Mouse (Mus musculus): Measurements from ENCODE around the gene Ypel1. TPM values are rescaled to one million over a fixed set of nuclear protein-coding genes. Genes with fewer than 3 reads are reported as not detected.

The Ypel1 gene
- total RNA-seq, 2 experiments from 2014 or later: 0.43 to 1.5 TPM

- no peak for TF ChIP-seq CTCF (IDR thresholded peaks at IDR 0.05)
- intact Hi-C loops (cut with DNase I): no loop called here
- Histone ChIP-seq H3K27ac (no peak overlapping the region), H3K4me3 (no peak overlapping the region)
- DNase-seq: no peak
These were observed 33.2 kb downstream of the Ypel1 start for GRCm38 (mm10) chr16:17102630-17103220.

GRCm38 (mm10) chr16:17104600-17104999 lies 35.1 kb downstream of the Ypel1 start:
- Histone ChIP-seq H3K27ac (no peak overlapping the region), H3K4me3 (no peak overlapping the region)
- intact Hi-C loops (cut with DNase I): no loop called here
- DNase-seq: no peak
- TF ChIP-seq CTCF (IDR thresholded peaks at IDR 0.05): no peak

GRCm38 (mm10) chr16:17110771-17111743 lies 41.6 kb downstream of the Ypel1 start, which contains the start of gene Ppil2:
Ppil2 (minus strand) TSS chr16:17111257.
- peak within 1 kb of the TSS; percentile 89 for H3K27ac ChIP-seq
- DNase-seq: peak; percentile 71
- intact Hi-C loops (cut with DNase I): no loop called here
- H3K4me3 ChIP-seq: peak within 1 kb of the TSS; percentile 93
- no peak for TF ChIP-seq CTCF (IDR thresholded peaks at IDR 0.05)

- DNase-seq: no peak
- Histone ChIP-seq H3K27ac (no peak overlapping the region), H3K4me3 (no peak overlapping the region)
- intact Hi-C loops (cut with DNase I): no loop called here
- TF ChIP-seq CTCF (IDR thresholded peaks at IDR 0.05): no peak
These were observed 47.9 kb downstream of the Ypel1 start for GRCm38 (mm10) chr16:17117309-17117799.

GRCm38 (mm10) chr16:17121569-17121968 lies 52.1 kb downstream of the Ypel1 start:
- intact Hi-C loops (cut with DNase I): no loop called here
- H3K27ac ChIP-seq: no peak overlapping the region
- TF ChIP-seq CTCF (IDR thresholded peaks at IDR 0.05): no peak
- no peak overlapping the region for H3K4me3 ChIP-seq
- DNase-seq: no peak

- no peak for TF ChIP-seq CTCF (IDR thresholded peaks at IDR 0.05)
- intact Hi-C loops (cut with DNase I): no loop called here
- no peak overlapping the region for H3K27ac ChIP-seq
- H3K4me3 ChIP-seq: no peak overlapping the region
- DNase-seq: no peak
These were observed 54.8 kb downstream of the Ypel1 start for GRCm38 (mm10) chr16:17124119-17124870.

- no peak for TF ChIP-seq CTCF (IDR thresholded peaks at IDR 0.05)
- peak; percentile 53 for DNase-seq
- intact Hi-C loops (cut with DNase I): no loop called here
- H3K27ac ChIP-seq: no peak within 1 kb of the TSS
- H3K4me3 ChIP-seq: peak within 1 kb of the TSS; percentile 54
These were observed 55.5 kb downstream of the Ypel1 start, which contains the start of gene 2610318N02Rik for GRCm38 (mm10) chr16:17124871-17125520. 2610318N02Rik (minus strand) TSS chr16:17125167.

- Histone ChIP-seq H3K27ac (no peak overlapping the region), H3K4me3 (no peak overlapping the region)
- intact Hi-C loops (cut with DNase I): no loop called here
- DNase-seq: no peak
- peak; percentile 64 for TF ChIP-seq CTCF (IDR thresholded peaks at IDR 0.05)
These were observed 57.8 kb downstream of the Ypel1 start for GRCm38 (mm10) chr16:17127292-17127691.

GRCm38 (mm10) chr16:17131191-17132088 lies 61.9 kb downstream of the Ypel1 start:
- no peak; the same call in 1 of the 2 replicates for TF ChIP-seq CTCF (IDR thresholded peaks at IDR 0.05)
- peak; percentile 34 for DNase-seq
- intact Hi-C loops (cut with DNase I): loop anchor here (5.0 kb wide), 2 partner anchors 76 to 146 kb away; partner anchors contain the start of genes Rimbp3 and Tmem191c
- Histone ChIP-seq H3K27ac (peak overlapping the region; percentile 79), H3K4me3 (peak overlapping the region; percentile 98)

GRCm38 (mm10) chr16:17132089-17132905 lies 62.8 kb downstream of the Ypel1 start, which contains the start of gene Sdf2l1:
Sdf2l1 (minus strand) TSS chr16:17132383.
- DNase-seq: peak; percentile 98
- TF ChIP-seq CTCF (IDR thresholded peaks at IDR 0.05): peak; percentile 46; the same call in 1 of the 2 replicates
- intact Hi-C loops (cut with DNase I): loop anchor here (5.0 kb wide), 2 partner anchors 75 to 145 kb away; partner anchors contain the start of genes Rimbp3 and Tmem191c

More at GRCm38 (mm10) chr16:17132089-17132905, 62.8 kb downstream of the Ypel1 start, which contains the start of gene Sdf2l1:
- Histone ChIP-seq H3K4me3 (peak within 1 kb of the TSS; percentile 98), H3K27ac (peak within 1 kb of the TSS; percentile 79)

Data from gastrocnemius, adult 2 months (tissue).